Mouse (Mus musculus): ENCODE data around the gene Tenm4. TPM values are rescaled to one million over a fixed set of nuclear protein-coding genes. Genes with fewer than 3 reads are reported as not detected.
"Not testable (repeated sequence)": the region's sequence is repeated elsewhere in the genome, so short reads cannot be mapped to it uniquely, and the experiment has no call there.

Tenm4 gene
- total and polyA plus RNA-seq, 2 experiments from 2014 or later: 1.4 to 5.9 TPM

- H3K27me3 ChIP-seq (ENCODE audit: control insufficient read depth, insufficient read depth, low read length): no peaks in the 10 kb centered on the region
Measured at GRCm38 (mm10) chr7:96605316-96605715, 434.3 kb downstream of the Tenm4 start.

GRCm38 (mm10) chr7:96609854-96610586, 439.0 kb downstream of the Tenm4 start:
- no peaks in the 10 kb centered on the region for H3K36me3 ChIP-seq (replicated peaks; ENCODE audit: control insufficient read depth, insufficient read depth, low read length)
- WGBS: 55% methylated on average over 10 of the region's 10 CpGs

More at GRCm38 (mm10) chr7:96605316-96605715, 434.3 kb downstream of the Tenm4 start:
- no peak overlapping the region for H3K27ac ChIP-seq (ENCODE audit: low read depth)
- TF ChIP-seq EP300 (IDR thresholded peaks at IDR 0.05; ENCODE audit: low read depth) (no peak), CTCF (IDR thresholded peaks at IDR 0.05; ENCODE audit: low read depth) (no peak)
- ATAC-seq (ENCODE audit: insufficient read depth, low read depth): no peak
- no peaks in the 10 kb centered on the region for H3K9me3 ChIP-seq (replicated peaks; ENCODE audit: control insufficient read depth, low read length)
- H3K36me3 ChIP-seq (replicated peaks; ENCODE audit: control insufficient read depth, insufficient read depth, low read length): no peaks in the 10 kb centered on the region
- no peak overlapping the region for H3K4me2 ChIP-seq (ENCODE audit: low read depth, low read length)
- H3K9ac ChIP-seq (replicated peaks; ENCODE audit: low read depth, low read length): no peak overlapping the region
- H3K4me3 ChIP-seq (ENCODE audit: low read depth, low read length): no peak overlapping the region
- no peak for DNase-seq (ENCODE audit: low spot score)
- no peaks in the 10 kb centered on the region for H3K4me1 ChIP-seq (ENCODE audit: control insufficient read depth, insufficient read depth)
- WGBS: 68% methylated on average over 2 of the region's 2 CpGs

GRCm38 (mm10) chr7:96617371-96617770, 446.3 kb downstream of the Tenm4 start:
- H3K27me3 ChIP-seq (ENCODE audit: control insufficient read depth, insufficient read depth, low read length): no peaks in the 10 kb centered on the region
- no peak overlapping the region for H3K9ac ChIP-seq (replicated peaks; ENCODE audit: low read depth, low read length)
- H3K9me3 ChIP-seq (replicated peaks; ENCODE audit: control insufficient read depth, low read length): no peaks in the 10 kb centered on the region
- TF ChIP-seq CTCF (IDR thresholded peaks at IDR 0.05; ENCODE audit: low read depth) (no peak), EP300 (IDR thresholded peaks at IDR 0.05; ENCODE audit: low read depth) (no peak)
- H3K27ac ChIP-seq (ENCODE audit: low read depth): no peak overlapping the region
- no peak for ATAC-seq (ENCODE audit: insufficient read depth, low read depth)
- no peak for DNase-seq (ENCODE audit: low spot score)
- H3K4me3 ChIP-seq (ENCODE audit: low read depth, low read length): no peak overlapping the region
- H3K36me3 ChIP-seq (replicated peaks; ENCODE audit: control insufficient read depth, insufficient read depth, low read length): no peaks in the 10 kb centered on the region
- H3K4me1 ChIP-seq (ENCODE audit: control insufficient read depth, insufficient read depth): no peaks in the 10 kb centered on the region
- H3K4me2 ChIP-seq (ENCODE audit: low read depth, low read length): no peak overlapping the region
- 60% methylated on average over 2 of the region's 2 CpGs for WGBS

More at GRCm38 (mm10) chr7:96609854-96610586, 439.0 kb downstream of the Tenm4 start:
- Histone ChIP-seq H3K4me3 (ENCODE audit: low read depth, low read length) (no peak overlapping the region), H3K9ac (replicated peaks; ENCODE audit: low read depth, low read length) (no peak overlapping the region), H3K4me2 (ENCODE audit: low read depth, low read length) (no peak overlapping the region), H3K27me3 (ENCODE audit: control insufficient read depth, insufficient read depth, low read length) (no peaks in the 10 kb centered on the region), H3K9me3 (replicated peaks; ENCODE audit: control insufficient read depth, low read length) (no peaks in the 10 kb centered on the region), H3K27ac (ENCODE audit: low read depth) (no peak overlapping the region), H3K4me1 (ENCODE audit: control insufficient read depth, insufficient read depth) (no peaks in the 10 kb centered on the region)
- no peak for DNase-seq (ENCODE audit: low spot score)
- no peak for ATAC-seq (ENCODE audit: insufficient read depth, low read depth)
- no peak for TF ChIP-seq EP300 (IDR thresholded peaks at IDR 0.05; ENCODE audit: low read depth)
- no peak for TF ChIP-seq CTCF (IDR thresholded peaks at IDR 0.05; ENCODE audit: low read depth)

GRCm38 (mm10) chr7:96619930-96620472, 449.0 kb downstream of the Tenm4 start:
- Histone ChIP-seq H3K27me3 (ENCODE audit: control insufficient read depth, insufficient read depth, low read length) (no peaks in the 10 kb centered on the region), H3K36me3 (replicated peaks; ENCODE audit: control insufficient read depth, insufficient read depth, low read length) (no peaks in the 10 kb centered on the region), H3K4me2 (ENCODE audit: low read depth, low read length) (no peak overlapping the region), H3K27ac (ENCODE audit: low read depth) (no peak overlapping the region), H3K9me3 (replicated peaks; ENCODE audit: control insufficient read depth, low read length) (no peaks in the 10 kb centered on the region), H3K9ac (replicated peaks; ENCODE audit: low read depth, low read length) (no peak overlapping the region), H3K4me3 (ENCODE audit: low read depth, low read length) (no peak overlapping the region), H3K4me1 (ENCODE audit: control insufficient read depth, insufficient read depth) (no peaks in the 10 kb centered on the region)
- ATAC-seq (ENCODE audit: insufficient read depth, low read depth) (no peak), DNase-seq (ENCODE audit: low spot score) (no peak)
- WGBS: 78% methylated on average over 4 of the region's 4 CpGs
- TF ChIP-seq CTCF (IDR thresholded peaks at IDR 0.05; ENCODE audit: low read depth): no peak
- TF ChIP-seq EP300 (IDR thresholded peaks at IDR 0.05; ENCODE audit: low read depth): no peak

GRCm38 (mm10) chr7:96626338-96626737, 455.3 kb downstream of the Tenm4 start:
- Histone ChIP-seq H3K4me1 (ENCODE audit: control insufficient read depth, insufficient read depth) (no peaks in the 10 kb centered on the region), H3K4me3 (ENCODE audit: low read depth, low read length) (no peak overlapping the region), H3K9ac (replicated peaks; ENCODE audit: low read depth, low read length) (no peak overlapping the region), H3K4me2 (ENCODE audit: low read depth, low read length) (no peak overlapping the region), H3K9me3 (replicated peaks; ENCODE audit: control insufficient read depth, low read length) (no peaks in the 10 kb centered on the region), H3K27ac (ENCODE audit: low read depth) (no peak overlapping the region), H3K36me3 (replicated peaks; ENCODE audit: control insufficient read depth, insufficient read depth, low read length) (no peaks in the 10 kb centered on the region), H3K27me3 (ENCODE audit: control insufficient read depth, insufficient read depth, low read length) (no peaks in the 10 kb centered on the region; the same call in 1 of the 2 replicates)
- TF ChIP-seq EP300 (IDR thresholded peaks at IDR 0.05; ENCODE audit: low read depth) (no peak), CTCF (IDR thresholded peaks at IDR 0.05; ENCODE audit: low read depth) (no peak)
- DNase-seq (ENCODE audit: low spot score) (no peak), ATAC-seq (ENCODE audit: insufficient read depth, low read depth) (0 out of 2 replicates have a peak, but pooled peaks have one; percentile 36)
- WGBS: 74% methylated on average over 3 of the region's 3 CpGs

GRCm38 (mm10) chr7:96630551-96630950, 459.5 kb downstream of the Tenm4 start:
- not testable (repeated sequence) for H3K4me1 ChIP-seq (ENCODE audit: control insufficient read depth, insufficient read depth); H3K27ac ChIP-seq (ENCODE audit: low read depth); H3K9ac ChIP-seq (replicated peaks; ENCODE audit: low read depth, low read length); H3K4me2 ChIP-seq (ENCODE audit: low read depth, low read length); H3K27me3 ChIP-seq (ENCODE audit: control insufficient read depth, insufficient read depth, low read length); H3K36me3 ChIP-seq (replicated peaks; ENCODE audit: control insufficient read depth, insufficient read depth, low read length); H3K9me3 ChIP-seq (replicated peaks; ENCODE audit: control insufficient read depth, low read length); ATAC-seq (ENCODE audit: insufficient read depth, low read depth); DNase-seq (ENCODE audit: low spot score); H3K4me3 ChIP-seq (ENCODE audit: low read depth, low read length)
- 85% methylated on average over 9 of the region's 9 CpGs for WGBS

Data from heart, postnatal 0 days (tissue).